Mouse (Mus musculus): ENCODE results near the gene Bcl6.

Gene Bcl6

DNA sequence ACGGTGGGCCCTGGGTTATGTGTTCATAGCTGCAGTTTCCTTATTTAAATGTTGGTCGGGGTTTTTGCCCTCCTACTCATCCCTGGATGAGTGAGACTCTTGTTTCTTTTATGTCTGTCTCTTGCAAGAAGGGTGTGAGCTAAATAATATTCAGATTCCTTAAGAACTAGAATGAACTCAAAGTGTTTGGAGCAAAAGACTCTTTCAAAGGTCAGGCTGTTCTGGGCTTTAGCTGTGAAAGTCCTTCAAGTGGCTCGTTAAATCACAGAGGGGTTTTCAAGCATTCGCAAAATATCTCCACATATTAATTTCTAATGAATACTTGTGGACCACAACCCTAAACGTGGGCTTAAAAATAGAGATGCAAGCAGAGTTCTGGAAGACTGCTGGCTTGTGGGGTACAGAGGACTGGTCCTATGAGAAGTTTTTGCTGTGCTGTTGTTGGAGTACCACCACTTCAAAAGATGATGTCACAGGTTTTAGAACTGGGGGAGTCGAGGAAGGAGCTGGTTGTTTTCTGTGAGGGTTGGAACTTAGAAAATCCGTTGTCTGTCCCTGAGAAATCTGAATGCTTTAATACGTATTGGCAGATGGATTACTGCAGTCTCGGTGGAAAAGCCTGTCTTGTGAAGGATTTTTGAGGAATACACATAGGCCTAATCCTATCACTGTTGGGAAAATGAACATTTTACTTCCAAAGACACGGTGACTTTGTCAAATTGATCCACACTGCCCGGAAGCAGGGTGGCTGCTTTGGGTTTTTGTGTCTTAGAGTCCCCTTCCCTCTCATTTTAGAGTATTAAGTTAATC lies 1.7 kb upstream of the Bcl6 start:
- DNase-seq (ENCODE audit: low spot score in 2 of 2) = no peak

DNA sequence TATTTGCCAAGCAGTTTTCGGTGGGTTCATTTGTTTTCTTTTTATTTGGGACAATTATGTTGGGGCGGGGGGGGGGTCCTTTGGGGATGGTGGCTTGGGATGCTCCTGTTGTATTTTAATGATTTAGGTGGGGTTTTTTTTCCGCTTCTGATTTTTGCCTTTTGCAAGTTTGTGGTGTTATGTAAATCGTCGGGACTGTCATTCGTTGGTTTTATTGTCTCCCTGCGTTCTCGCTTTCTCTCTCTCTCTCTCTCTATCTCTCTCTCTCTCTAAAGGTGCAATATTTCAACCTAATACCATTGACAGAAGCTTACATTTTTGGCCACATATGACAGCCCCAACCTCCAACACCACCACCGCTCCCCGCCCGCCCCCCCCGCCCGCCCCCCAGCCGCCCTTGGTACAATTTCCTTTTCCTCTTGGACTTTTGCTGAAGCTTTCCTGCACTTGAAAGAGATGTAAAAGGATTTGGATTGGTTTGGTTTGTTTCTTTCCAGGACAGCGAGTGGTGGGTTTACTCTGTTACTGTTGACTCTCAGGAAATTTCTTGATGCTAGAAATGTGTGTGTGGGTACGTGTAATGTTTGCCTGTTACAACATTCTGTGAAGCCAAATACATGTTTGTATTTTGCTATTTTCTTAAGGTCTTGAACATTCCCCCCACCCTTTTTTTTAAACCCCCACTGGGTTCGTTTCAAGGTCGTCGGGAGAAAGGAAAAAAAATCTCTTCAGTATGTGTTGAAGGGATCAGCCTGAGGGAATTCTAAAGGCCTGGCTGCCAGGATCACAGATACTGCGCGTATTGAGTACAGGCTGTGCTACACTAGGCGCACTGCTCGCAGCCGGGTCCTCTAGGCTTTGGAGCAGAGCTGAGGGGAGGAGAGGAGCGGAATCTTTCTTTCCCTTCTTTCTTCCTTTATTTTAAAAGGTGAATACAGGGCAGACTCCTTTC lies 833 bp upstream of the Bcl6 start:
- DNase-seq (ENCODE audit: low spot score in 2 of 2) = no peak

DNA sequence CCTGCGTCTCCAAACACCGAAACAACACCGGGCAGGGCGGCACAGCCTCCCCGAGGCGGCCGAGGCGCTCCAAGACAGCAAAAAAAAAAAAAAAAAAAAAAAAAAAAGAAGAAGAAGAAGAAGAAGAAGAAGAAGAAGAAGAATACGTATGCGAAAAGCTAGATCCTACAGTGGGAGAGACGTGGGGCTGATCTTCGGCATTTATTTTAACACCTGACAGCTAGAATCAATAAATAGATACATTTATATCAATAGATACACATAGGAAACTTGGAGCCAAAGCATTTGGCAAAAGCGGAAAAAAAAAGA lies 541 bp downstream of the Bcl6 start:
- DNase-seq (ENCODE audit: low spot score in 2 of 2) = no peak

DNA sequence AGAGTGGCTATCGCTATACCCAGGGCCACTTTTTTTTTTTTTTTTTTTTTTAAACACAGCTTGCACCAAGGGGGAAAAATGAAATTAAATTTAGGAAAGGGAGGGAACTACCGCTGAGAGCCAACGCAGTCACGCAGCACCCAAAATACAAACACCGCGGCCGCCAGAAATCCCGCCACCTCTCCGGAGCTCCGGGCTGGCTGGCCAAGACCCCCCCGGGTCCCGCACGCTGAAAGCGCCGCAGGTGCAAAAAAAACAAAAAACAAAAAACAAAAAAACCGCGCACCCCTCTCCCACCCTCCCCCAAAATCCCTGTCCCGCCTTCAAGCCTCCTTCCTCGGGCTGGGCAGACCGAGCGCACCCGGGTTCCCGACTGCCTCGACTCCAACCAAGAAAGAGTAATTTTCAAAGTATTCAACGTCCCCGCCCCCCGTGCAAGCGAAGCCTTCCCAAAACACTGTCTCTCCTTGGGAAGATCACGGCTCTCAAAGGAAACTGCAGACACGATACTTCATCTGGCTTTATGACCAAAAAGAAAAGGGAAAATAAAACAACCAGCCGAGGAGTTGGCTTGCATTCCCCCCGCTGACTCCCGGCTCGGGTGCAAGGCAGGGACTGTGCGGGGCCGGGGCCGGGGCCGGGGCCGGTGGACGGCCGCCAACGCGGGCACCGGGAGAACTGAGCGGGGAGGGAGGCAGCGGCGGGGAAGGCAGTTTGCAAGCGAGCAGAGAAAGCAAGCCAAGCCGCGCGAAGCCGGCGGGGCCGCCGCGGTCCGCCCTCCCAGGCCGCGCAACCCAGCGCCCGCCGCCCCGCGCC lies 1.1 kb downstream of the Bcl6 start:
- DNase-seq (ENCODE audit: low spot score in 2 of 2) = peak in 1 of 2 experiments; percentile 57

DNA sequence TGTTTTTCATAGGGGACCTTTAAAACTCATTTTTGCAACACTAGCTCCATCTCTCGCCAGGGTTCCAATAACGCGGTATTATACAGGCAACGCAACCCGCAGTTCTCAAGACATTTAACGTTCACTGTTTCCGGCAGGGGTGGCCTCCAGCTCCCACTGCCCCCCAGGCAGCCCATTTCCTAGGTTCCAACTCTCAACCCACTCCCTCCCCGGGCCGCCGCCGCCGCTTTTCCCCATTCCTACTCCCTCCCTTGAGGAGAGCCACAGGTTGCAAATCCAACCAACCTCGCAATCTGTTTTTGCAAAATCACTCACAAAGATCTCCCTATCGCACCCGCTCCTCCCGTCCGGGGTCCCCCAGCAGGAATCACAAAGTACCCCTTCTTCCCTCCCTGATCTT lies 1.8 kb downstream of the Bcl6 start:
- DNase-seq (ENCODE audit: low spot score in 2 of 2) = no peak

DNA sequence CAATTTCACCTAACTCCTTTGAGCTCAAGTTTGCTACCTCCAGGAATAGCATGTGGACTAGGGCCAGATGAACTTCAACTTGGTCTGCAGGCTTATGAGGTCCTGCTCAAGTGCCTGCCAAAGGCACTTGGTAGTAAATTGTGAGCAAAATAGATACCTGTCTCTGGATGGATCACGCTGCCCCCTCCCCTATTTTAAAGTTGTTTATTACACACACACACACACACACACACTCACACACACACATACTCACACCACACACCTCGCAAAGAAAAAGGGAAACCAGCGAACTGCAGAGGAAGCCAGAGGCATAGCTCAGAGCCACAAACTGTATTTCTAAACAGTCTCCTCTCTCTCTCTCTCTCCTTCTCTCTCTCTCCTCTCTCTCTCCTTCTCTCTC lies 2.5 kb downstream of the Bcl6 start:
- no peak for DNase-seq (ENCODE audit: low spot score in 2 of 2)

DNA sequence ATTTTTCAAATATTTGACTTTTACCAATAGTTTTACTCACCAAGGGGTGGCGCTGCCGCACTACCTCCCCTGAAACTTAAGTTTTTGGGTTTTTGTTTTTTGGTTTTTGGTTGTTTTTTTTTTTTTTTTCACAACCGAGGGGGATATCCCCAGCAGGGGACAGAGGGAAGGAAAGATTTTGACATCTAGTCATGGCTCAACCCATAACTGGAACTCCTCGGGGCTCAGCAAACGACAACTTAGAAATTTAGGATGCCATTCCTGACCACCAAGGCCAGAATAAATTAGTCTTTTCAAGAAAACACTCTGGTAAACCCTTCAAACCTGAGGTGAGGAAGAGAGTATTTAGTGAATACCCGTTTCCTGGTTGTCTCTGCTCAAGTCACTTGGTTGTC lies 3.2 kb downstream of the Bcl6 start:
- DNase-seq (ENCODE audit: low spot score in 2 of 2) = no peak

DNA sequence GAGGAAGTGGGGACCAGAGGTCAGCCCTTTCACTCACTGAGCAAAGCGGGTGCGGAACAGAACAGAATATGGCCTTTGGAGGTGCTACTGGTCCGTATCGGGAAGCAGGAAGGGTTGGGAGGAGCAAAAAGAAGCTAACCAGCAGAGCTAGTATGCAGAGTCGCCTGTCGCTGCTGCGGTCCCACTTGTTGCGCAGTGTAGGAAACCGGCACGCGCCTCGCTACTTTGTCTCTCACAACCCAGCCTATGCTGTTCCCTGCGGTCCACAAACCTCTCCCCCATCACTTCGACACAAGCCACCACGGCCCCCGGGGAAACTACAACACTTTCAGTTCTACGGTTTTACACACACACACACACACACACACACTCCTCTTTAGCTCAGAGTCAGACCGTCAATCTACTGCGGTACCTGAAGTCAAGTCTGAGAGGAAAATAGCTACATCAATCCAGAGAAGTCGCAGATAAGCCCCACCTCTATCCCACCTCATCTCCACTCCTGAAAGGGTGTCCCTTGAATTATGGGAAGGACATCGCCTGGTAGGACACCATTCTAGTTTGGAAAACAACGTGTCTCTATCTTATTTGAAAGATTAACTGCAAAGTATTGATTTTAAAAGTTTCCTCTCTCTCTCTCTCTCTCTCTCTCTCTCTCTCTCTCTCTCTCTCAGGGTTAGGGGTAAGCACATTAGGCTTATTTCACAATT lies 3.7 kb downstream of the Bcl6 start:
- no peak for DNase-seq (ENCODE audit: low spot score in 2 of 2)

DNA sequence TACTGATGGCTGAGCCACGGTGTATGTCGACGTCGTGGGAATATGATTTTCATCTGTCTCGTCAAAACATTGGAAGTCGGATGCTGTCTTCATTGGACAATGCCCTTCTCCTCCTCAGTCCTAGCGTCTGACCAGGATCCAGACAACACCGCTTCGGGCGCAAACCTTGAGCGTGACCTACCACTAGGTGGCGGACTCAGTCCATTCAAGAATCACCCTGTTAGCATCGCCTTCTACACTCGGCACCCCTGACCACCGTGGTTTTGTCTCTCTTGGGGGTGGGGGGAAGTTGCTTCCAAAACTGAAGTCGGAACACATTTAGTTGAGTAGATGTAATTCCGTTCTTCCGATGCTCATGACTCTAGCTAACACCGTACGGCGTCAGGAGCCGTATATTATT lies 4.5 kb downstream of the Bcl6 start:
- DNase-seq (ENCODE audit: low spot score in 2 of 2) = peak; percentile 80 to 92

DNA sequence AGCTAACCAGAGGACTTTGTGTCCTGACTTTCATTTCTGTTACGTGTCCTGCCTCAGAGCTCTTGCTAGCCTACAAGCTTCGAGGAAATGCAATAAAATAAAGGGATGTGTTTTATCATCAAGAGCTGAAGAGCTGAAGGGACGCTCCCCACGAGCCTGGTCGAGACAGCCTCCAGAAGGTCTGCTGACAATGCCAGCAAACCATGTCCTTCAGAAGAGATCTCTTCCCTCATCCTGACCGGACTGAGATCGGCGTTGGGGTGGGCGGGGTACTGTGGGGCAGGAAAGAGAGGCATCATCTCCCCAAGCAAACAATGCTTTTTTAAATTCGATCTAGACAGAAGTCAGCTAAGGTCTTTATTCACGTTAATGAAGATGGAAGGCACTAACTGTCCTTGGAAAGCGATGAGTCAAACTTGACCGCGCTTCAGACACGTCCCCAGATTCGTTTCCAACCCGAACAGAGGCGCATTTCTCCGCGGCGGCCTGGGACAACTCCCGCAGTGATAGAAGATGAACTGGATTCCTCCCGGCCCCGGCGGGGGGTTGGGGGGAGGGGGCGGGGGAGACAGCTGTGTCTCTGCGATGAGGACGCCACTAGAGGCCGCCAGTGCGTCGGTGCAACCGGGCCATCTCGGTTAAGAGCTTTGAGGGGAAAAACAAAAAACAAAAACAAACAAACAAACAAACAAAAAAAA lies 5.6 kb downstream of the Bcl6 start:
- DNase-seq (ENCODE audit: low spot score in 2 of 2) = peak; percentile 65 to 84

DNA sequence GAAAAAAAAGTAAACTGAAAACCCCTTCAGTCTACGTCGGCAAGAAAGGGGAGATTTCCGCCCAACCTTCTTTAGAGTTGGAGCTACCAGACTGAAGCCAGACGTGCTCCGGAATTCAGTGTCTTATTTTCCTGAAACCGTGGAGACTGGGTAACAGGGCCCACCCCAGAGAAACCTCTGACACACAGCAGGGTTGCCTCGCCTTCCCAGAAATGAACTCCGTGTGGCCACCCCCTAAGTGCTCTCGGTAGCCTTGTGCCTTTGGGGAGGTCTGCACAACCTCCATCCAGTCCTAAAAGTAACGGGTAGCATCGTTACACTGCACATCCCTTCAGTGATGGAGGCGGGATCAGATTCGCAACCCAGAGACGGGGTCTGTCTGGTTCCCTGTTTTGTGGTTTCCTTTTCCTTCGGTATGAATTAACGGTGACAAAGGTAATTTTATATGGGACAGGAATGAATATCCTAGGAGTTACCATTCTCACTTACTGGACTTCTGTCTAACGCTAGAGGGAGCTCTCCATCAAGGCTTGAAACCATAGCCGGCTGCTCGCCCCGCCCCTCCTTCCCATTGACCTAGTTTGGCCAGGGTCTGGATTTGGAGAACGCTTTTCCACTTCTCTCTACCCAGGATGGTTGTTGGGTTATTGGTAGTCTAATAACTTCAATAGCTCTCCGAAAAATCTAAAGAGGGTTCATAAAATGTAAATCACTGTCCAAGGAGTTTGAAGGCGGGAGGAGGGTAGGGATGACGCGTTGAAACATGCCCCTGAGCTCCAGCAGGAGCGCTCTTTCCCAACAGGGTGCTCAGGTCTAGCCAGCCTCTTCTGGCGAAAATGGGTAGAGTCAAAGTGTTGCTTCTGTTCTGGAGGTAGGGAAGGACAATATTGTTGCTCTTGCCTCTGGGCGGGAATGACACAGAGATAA lies 6.5 kb downstream of the Bcl6 start:
- DNase-seq (ENCODE audit: low spot score in 2 of 2) = peak; percentile 72 to 86

DNA sequence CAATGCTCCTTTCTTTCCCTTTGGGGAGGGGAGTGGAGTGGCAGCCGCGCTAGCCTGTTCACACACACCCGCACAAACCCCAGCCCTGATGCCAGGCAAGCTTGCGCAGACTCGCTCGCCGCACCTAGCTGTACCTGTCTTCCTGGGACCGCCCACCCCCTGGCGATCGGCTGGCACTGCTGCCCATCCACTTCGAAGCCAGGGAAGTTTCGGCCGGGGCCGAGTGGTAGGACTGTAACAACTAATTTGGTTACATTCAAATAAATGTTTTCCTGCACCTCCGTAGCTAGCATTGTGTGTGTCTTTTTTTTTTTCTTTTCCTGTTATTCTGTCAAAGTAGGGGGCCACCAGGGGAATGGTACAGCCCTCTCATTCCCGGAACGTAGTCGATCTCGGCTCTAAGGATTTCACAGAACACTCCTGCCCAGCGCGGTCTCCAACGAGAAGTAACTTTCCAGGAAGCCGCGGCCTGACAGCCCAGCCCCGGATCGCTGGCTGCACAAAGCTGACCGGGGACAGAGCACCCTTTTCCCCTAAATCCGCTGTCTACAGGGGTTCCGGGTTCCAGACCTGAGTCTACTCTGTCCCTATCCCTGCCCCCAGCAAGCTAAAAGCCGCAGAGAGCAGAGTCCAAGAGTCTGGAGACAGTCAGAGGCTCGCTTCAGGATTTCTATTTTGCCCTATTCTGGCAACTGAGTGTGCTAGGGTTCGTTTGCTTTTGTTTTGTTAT lies 7.5 kb downstream of the Bcl6 start:
- DNase-seq (ENCODE audit: low spot score in 2 of 2) = no peak

DNA sequence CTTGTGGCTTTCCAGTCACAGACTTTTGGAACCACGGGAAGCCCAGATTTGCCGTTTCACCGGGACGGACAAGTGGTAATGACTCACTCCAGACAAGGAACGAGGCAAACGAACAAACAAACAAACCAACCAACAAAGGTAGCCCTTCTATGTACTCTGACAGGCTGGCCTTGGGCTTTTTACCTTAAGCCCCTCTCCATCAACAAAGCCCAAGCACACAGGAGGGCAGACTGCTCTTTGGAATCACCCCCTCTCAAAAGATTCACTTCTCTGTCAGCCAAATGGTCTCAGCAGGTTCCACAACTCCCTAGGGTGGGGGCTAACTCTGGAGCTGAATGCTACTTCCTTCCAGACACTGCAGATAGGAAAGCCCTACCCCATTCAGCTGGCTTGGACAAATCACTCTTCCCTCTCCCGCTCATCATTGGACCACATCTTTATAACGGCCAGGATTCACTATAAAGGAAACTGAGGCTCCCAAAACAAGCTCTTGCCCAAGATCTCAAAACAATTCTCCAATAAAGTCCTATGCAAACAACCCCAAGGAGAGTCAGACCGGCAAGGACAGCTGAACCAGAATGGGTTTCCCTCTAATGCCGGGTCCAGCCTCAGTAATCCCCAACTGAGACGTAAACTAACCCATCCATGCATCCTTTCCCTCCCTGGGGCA lies 8.3 kb downstream of the Bcl6 start:
- DNase-seq (ENCODE audit: low spot score in 2 of 2) = no peak

DNA sequence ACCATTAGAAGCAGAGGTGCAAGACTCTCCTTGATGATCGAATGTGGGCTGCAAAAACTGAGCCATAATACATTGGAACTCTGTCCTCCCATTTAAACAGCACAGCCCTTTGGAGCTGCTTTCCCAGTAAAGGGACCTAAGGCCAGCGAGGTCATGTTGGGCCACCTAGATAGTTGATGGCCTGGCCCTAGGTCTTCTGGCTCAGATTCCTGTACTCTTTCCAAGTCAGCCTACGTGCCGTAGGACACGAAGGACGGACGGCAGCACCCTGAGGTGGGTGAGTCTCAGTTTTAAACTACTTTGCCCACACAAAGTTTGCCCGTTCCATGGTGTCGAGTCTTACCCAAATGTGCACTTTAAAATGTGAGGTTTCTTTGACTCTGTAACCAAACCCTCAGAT lies 9.2 kb downstream of the Bcl6 start:
- no peak for DNase-seq (ENCODE audit: low spot score in 2 of 2)

DNA sequence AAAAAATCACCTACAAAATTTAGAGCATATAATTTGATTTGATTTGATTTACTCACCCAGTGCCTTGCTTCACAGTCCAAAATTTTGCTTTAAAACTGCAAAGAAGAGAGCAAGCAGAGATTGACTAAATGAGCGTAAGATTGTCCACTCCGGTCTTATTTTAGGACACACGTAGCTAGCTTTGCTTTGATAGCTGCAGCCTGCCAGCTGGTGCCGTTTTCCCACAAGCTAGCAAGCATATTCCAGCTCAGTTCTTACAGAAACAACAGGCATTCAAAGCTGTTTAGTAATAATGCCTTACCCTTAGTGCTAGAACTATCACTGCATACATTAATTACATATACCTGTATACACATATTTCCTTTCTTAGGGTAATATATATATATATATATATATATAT lies 10.2 kb downstream of the Bcl6 start:
- no peak for DNase-seq (ENCODE audit: low spot score in 2 of 2)

DNA sequence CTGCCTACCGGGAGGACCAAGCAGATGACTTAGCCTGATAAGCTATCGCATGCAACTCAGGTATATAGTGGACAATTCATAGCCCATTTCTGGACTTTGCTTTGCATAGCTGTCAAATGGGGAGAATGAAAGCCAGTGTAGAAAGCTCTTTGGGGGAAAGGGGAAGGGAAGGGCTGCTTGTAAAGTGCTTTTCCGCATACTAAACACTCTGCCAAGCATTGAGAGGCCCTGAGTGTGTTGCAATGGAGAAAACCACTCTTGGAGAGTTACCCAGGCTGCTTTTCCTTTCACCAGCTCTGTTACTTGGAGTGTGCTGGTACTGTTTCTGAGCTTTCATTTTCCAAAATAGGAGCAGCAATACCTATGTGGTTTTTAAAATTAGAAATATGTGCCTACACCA lies 10.9 kb downstream of the Bcl6 start:
- DNase-seq (ENCODE audit: low spot score in 2 of 2) = no peak

DNA sequence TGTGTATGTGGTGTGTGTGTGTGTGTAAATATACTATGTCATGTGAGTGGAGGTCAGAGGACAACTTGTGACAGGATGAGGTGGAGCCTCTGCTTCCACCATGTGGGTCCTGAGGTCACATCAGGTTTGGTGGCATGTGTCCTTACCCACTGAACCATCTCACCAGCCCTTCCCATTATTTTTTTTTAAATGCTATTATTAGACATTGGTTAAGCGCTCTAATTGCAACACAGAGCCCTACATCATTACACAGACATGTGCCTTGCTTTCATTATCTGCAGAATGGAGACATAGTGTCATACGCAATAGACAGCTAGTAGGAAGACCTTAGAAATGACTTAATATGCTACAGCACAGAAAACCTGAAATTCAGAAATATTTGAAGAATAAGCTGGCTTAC lies 12.5 kb downstream of the Bcl6 start:
- no peak for DNase-seq (ENCODE audit: low spot score in 2 of 2)

DNA sequence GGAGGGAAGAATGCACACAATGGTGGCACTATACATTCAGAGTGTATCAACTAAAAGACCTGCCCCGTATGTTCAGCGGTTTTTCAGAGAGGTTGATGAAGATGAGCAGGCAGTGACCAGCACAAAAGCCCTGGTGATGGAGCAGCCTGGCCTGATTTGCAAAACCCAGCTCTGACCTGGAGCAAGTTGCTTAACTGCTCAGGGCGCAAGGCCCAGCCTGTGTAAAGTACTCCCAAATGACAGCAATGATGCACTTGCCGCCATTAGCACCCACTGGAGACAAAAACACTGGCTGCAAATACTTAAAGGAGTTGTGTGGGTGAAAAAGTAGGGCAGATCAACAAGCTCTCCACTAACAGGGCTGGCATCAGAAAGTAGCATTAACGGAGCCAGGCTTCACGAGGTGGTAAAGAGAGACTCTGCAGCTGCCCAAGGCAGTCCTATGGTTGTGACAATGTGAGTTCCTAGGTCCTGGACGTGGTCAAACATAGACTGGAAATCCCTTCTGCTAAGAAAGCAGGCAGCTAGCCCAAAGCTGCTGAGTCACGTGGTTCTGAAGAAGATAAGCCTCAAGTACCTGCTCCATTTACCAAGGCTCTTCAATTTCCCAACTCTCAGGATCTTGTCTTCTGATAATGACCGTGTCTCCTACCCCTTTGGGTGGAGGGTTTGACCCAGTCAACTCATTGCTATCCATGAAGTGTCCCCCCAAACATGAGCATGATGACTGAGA lies 14.9 kb downstream of the Bcl6 start:
- no peak for DNase-seq (ENCODE audit: low spot score in 2 of 2)
